Comparison of ENCODE assay signal across 31 mouse cellular contexts in genomic region chr11:5530172-5530571, GRCm38 (mm10). TPM values are rescaled to one million over a fixed set of nuclear protein-coding genes. Genes with fewer than 3 reads are reported as not detected.
A peak's percentile ranks its signal among the peaks of the same experiment; 100 is the strongest.
DNase-seq lines count a peak whose midpoint lies in the region; TF ChIP-seq lines count a peak whose summit lies in the region.
"Had no signal": no experiment of that assay in that cellular context is flagged by ENCODE, and none has a peak within 500 bp of the region (broad histone marks: within the 10 kb centered on the region; RNA-seq: fewer than 3 reads in every experiment).

No protein-coding gene starts in this region.

- no peaks in the 10 kb centered on the region for H3K27me3 ChIP-seq in kidney, adult 2 months (replicated peaks; ENCODE audit: control insufficient read depth, insufficient read depth, low read length)
- H3K27me3 ChIP-seq: heart, embryonic 12.5 days; limb, embryonic 12.5 days; midbrain, embryonic 15.5 days; neural tube, embryonic 15.5 days; stomach, embryonic 15.5 days had no signal

- peak; percentile 76 for DNase-seq in kidney, adult 2 months
- DNase-seq in kidney, postnatal 14 days, result no peak
- DNase-seq in testis, postnatal 10 days (ENCODE audit: low spot score), result peak; percentile 19
- no peak for DNase-seq in testis, postnatal 14 days (ENCODE audit: low spot score)
- DNase-seq in kidney, postnatal 10 days, result peak; percentile 38
- DNase-seq in right cerebral cortex, adult 2 months (ENCODE audit: low spot score in 2 of 2), result no peak
- no peak for DNase-seq in frontal cortex, postnatal 14 days (ENCODE audit: low spot score in 2 of 2)
- DNase-seq: adrenal gland, adult 2 months; adrenal gland, postnatal 36 days; cerebellum, adult 2 months; cerebellum, postnatal 14 days; gastrocnemius, postnatal 25 days; heart, adult 2 months; liver, postnatal 0 days; right cerebral cortex, adult 18-20 months; thymus, adult 18-20 months; thymus, postnatal 25 days had no signal

- peak overlapping the region; percentile 86 for H3K27ac ChIP-seq in kidney, adult 2 months (ENCODE audit: insufficient read depth, low read depth, low read length)
- H3K27ac ChIP-seq: heart, adult 2 months; hindbrain, embryonic 14.5 days; layer of hippocampus, adult 2 months; left cerebral cortex, adult 2 months; limb, embryonic 12.5 days; midbrain, embryonic 10.5 days; midbrain, embryonic 15.5 days; neural tube, embryonic 15.5 days; stomach, embryonic 15.5 days had no signal

- 29% methylated on average over 5 of the region's 5 CpGs for WGBS in kidney, adult 2 months

- TF ChIP-seq POLR2A in kidney, adult 2 months (IDR thresholded peaks at IDR 0.05; ENCODE audit: low read depth, low read length), result no peak

- H3K4me3 ChIP-seq in kidney, adult 2 months (ENCODE audit: insufficient read depth, low read depth, low read length), result no peak overlapping the region
- H3K4me3 ChIP-seq: heart, adult 2 months; heart, embryonic 12.5 days; layer of hippocampus, adult 2 months; left cerebral cortex, adult 2 months; limb, embryonic 12.5 days; midbrain, embryonic 10.5 days; midbrain, embryonic 15.5 days; neural tube, embryonic 15.5 days; stomach, embryonic 15.5 days had no signal

- no peak for TF ChIP-seq CTCF in kidney, adult 2 months (conservative IDR thresholded peaks at IDR 0.05; ENCODE audit: insufficient read depth, insufficient read length, low read depth, low read length)

- H3K4me1 ChIP-seq in kidney, adult 2 months (ENCODE audit: control insufficient read depth, insufficient read depth, low read length), result peaks cover 38% of the 10 kb centered on the region
- H3K4me1 ChIP-seq: limb, embryonic 12.5 days; midbrain, embryonic 10.5 days; midbrain, embryonic 15.5 days; neural tube, embryonic 15.5 days; stomach, embryonic 15.5 days had no signal

- peaks cover 15% of the 10 kb centered on the region for H3K36me3 ChIP-seq in kidney, adult 2 months (ENCODE audit: control insufficient read depth, insufficient read depth, low read length)

RNA-seq across cellular contexts. Expression of gene Xbp1, which starts 9.7 kb away (rescaled TPM):
- 99.8 and 102 TPM in 2 replicates for polyA plus RNA-seq in kidney, adult 2 months (2012; rRNA removed)

RNA-seq across cellular contexts. Expression of gene Ccdc117, which starts 11.8 kb away (rescaled TPM):
- 7.8 and 9.4 TPM in 2 replicates for polyA plus RNA-seq in kidney, adult 2 months (2012; rRNA removed)

RNA-seq across cellular contexts. Expression of gene Ankrd36, which starts 39.3 kb away (rescaled TPM):
- polyA plus RNA-seq in kidney, adult 2 months (2012; rRNA removed), result 0.03 and 0.10 TPM in 2 replicates
- polyA plus RNA-seq: activated CD4-positive, CD25-positive, alpha-beta regulatory T cell, adult 4 months; adrenal gland, adult 2 months; cerebellum, adult 2 months; embryonic facial prominence, embryonic 11.5 days; forebrain, embryonic 14.5 days; heart, postnatal 0 days; hindbrain, embryonic 14.5 days; intestine, postnatal 0 days; limb, embryonic 12.5 days; neural tube, embryonic 15.5 days had no signal

Comparison
In these comparisons a context has a peak if more than half of its experiments do, and no peak if none do; other contexts are left out.
1. DNase-seq: peak in kidney, adult 2 months (single experiment), testis, postnatal 10 days (single experiment) and kidney, postnatal 10 days (single experiment); none in kidney, postnatal 14 days (single experiment), testis, postnatal 14 days (single experiment), right cerebral cortex, adult 2 months (0 of 2) and frontal cortex, postnatal 14 days (0 of 2).